Mouse (Mus musculus): ENCODE measurements around the gene Dlg2.

DNA sequence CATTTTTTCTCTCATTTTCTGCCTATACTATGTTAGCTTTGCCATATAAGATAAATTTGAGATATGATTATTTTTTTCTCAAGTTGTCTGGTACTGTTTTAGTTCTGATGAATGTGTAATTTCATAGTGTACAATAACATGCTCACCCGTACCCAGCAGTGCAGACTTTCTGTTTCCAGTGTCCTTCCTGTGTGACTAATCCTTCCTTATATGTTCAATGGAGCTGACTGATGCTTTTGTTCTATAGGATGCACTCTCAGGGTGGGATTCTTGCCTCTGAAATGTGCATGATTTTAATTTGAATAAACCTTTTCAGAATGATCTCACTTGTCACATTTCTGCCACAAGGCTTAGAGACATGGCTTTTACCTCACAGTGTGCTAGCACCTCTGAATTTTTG is 259.9 kb downstream of the Dlg2 start:
- TF ChIP-seq GATA1 (IDR thresholded peaks at IDR 0.05; ENCODE audit: borderline replicate concordance, low read length) (no peak), FLI1 (IDR thresholded peaks at IDR 0.05; ENCODE audit: low read length) (no peak)
